Mouse (Mus musculus): ENCODE measurements around the gene Itgb5. TPM values are rescaled to one million over a fixed set of nuclear protein-coding genes. Genes with fewer than 3 reads are reported as not detected.
A peak's percentile ranks its signal among the peaks of the same experiment; 100 is the strongest.

Gene Itgb5
- polyA plus RNA-seq, 1 experiment from 2014 or later = 121 TPM

DNA sequence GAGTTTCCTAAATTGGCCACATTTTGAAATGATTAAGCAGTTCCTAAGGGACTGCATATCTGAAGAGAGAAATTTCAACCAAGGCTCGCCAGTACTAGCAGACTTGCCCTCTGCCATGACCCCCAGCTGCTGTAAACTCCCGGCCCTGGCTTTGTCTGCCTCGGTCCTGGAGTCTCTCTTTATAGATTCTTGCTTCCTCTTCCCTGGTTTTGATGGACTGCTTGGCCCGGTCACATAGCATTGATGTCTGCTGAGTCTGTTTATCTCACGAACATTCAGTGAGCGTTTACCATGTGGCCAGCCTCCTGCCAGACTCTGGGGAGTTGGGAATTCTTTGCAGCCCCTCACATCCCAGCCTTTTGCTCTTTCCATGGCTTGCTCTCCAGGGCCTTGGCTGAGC, 115.3 kb downstream of the Itgb5 start:
- no peak overlapping the region for H3K27ac ChIP-seq (replicated peaks; ENCODE audit: low read depth, low read length)
- H3K4me2 ChIP-seq (ENCODE audit: low read depth, low read length) = no peak overlapping the region
- WGBS = 38% methylated on average over 6 of the region's 6 CpGs
- peaks cover 27% of the 10 kb centered on the region for H3K36me3 ChIP-seq (ENCODE audit: control insufficient read depth, insufficient read depth, low read length)
- H3K27me3 ChIP-seq (replicated peaks; ENCODE audit: control insufficient read depth, insufficient read depth, low read length) = no peaks in the 10 kb centered on the region
- ATAC-seq (ENCODE audit: low read depth) (no peak), DNase-seq (ENCODE audit: low spot score) (no peak)
- H3K9ac ChIP-seq (ENCODE audit: low read depth, low read length) = no peak overlapping the region
- no peak overlapping the region for H3K4me3 ChIP-seq (ENCODE audit: low read depth, low read length)
- no peaks in the 10 kb centered on the region for H3K9me3 ChIP-seq (ENCODE audit: control insufficient read depth, low read length)
- peaks cover 32% of the 10 kb centered on the region for H3K4me1 ChIP-seq (ENCODE audit: control insufficient read depth, insufficient read depth, low read length)

DNA sequence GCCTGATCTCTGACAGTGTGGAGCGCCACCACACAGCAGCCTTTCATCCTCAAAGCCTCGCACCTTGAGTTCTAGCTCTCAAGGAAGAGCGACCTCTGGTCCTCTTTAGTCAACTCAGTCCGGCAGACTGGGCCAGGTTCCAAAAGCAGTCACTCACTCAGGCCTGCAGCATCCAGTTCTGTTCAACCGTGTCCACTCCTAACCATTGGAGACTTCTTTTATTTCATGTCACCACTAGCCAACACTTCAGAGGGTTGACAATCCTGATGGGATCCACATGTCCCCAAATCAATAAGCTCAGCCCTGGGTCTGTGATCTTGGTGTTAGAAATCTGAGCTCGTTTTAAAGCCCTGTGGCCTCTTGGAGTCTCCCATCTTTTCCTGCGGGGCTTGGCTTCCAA, 116.6 kb downstream of the Itgb5 start:
- Histone ChIP-seq H3K27ac (replicated peaks; ENCODE audit: low read depth, low read length) (no peak overlapping the region), H3K36me3 (ENCODE audit: control insufficient read depth, insufficient read depth, low read length) (peaks cover 29% of the 10 kb centered on the region), H3K27me3 (replicated peaks; ENCODE audit: control insufficient read depth, insufficient read depth, low read length) (no peaks in the 10 kb centered on the region), H3K4me1 (ENCODE audit: control insufficient read depth, insufficient read depth, low read length) (peaks cover 28% of the 10 kb centered on the region), H3K4me3 (ENCODE audit: low read depth, low read length) (no peak overlapping the region), H3K9me3 (ENCODE audit: control insufficient read depth, low read length) (no peaks in the 10 kb centered on the region), H3K9ac (ENCODE audit: low read depth, low read length) (no peak overlapping the region), H3K4me2 (ENCODE audit: low read depth, low read length) (no peak overlapping the region)
- no peak for ATAC-seq (ENCODE audit: low read depth)
- WGBS = 57% methylated on average over 7 of the region's 7 CpGs
- DNase-seq (ENCODE audit: low spot score) = no peak

DNA sequence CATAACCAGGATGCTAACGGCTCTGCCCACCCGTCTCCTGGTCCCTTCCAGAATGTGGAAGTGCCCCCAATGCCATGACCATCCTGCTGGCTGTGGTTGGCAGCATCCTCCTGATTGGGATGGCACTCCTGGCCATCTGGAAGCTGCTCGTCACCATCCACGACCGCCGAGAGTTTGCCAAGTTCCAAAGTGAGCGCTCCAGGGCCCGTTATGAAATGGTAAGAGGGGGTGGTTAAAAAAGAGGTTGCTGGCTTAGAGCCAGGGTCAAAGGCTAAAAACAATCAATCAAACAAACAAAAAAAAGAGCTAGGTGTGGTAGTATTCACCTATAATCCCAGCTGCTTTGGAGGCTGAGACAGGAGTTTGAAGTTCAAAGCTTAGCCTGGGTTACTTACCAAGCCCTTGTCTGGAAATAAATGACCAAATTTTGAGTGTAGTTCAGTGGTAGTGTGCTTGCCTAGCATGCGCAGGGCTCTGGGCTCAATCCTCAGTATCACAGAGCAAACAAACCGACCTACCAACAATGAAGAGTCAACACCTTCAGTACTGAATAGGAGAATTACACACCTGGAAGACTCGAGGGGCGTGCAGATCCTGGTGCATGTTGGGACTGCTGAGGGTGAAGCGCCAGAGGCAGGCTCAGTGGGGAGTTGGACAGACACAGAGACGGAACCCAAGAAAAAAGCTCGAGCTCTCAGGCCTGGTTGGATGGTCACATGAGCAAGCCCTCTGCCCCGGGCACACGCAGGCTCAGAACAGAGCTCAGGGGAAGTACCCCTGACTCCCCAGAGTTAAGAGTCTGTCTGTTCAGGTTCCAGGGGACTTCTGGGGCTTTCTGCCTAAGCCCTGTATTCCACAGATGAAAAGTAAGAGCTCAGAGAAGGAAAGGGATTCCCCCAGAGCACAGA, 118.5 kb downstream of the Itgb5 start:
- H3K4me2 ChIP-seq (ENCODE audit: low read depth, low read length) = no peak overlapping the region
- WGBS = 79% methylated on average over 17 of the region's 17 CpGs
- ATAC-seq (ENCODE audit: low read depth) (no peak), DNase-seq (ENCODE audit: low spot score) (no peak)
- peaks cover 10% of the 10 kb centered on the region for H3K4me1 ChIP-seq (ENCODE audit: control insufficient read depth, insufficient read depth, low read length)
- H3K27ac ChIP-seq (replicated peaks; ENCODE audit: low read depth, low read length) = peak overlapping the region; percentile 58
- no peak overlapping the region for H3K4me3 ChIP-seq (ENCODE audit: low read depth, low read length)
- H3K9me3 ChIP-seq (ENCODE audit: control insufficient read depth, low read length) = no peaks in the 10 kb centered on the region
- no peak overlapping the region for H3K9ac ChIP-seq (ENCODE audit: low read depth, low read length)
- no peaks in the 10 kb centered on the region for H3K27me3 ChIP-seq (replicated peaks; ENCODE audit: control insufficient read depth, insufficient read depth, low read length)
- peaks cover 30% of the 10 kb centered on the region for H3K36me3 ChIP-seq (ENCODE audit: control insufficient read depth, insufficient read depth, low read length)

DNA sequence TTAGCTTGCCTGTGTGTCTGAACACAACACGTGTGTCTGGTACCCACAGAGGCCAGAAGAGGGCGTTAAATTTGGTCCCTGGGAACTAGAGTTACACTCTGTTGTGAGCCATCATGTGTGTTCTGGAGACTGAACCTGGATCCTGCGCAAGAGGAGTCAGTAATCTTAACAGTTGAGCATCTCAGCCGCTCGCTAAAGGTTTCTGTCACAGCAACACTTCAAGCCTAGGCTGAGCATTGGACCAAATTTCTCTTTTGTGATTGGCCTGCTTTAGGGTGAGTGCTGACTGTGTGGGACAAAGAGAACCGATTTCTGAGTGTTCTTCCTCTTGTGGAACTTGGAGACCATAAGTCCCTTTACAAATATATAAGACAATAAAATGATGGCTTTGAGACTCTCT, 120.9 kb downstream of the Itgb5 start:
- Histone ChIP-seq H3K4me3 (ENCODE audit: low read depth, low read length) (no peak overlapping the region), H3K4me2 (ENCODE audit: low read depth, low read length) (no peak overlapping the region), H3K27ac (replicated peaks; ENCODE audit: low read depth, low read length) (no peak overlapping the region), H3K4me1 (ENCODE audit: control insufficient read depth, insufficient read depth, low read length) (peaks cover under 1% of the 10 kb centered on the region; the same call in 1 of the 2 replicates), H3K9me3 (ENCODE audit: control insufficient read depth, low read length) (no peaks in the 10 kb centered on the region), H3K27me3 (replicated peaks; ENCODE audit: control insufficient read depth, insufficient read depth, low read length) (no peaks in the 10 kb centered on the region), H3K9ac (ENCODE audit: low read depth, low read length) (no peak overlapping the region), H3K36me3 (ENCODE audit: control insufficient read depth, insufficient read depth, low read length) (peaks cover 51% of the 10 kb centered on the region)
- WGBS = 83% methylated on average over 6 of the region's 6 CpGs
- DNase-seq (ENCODE audit: low spot score) (no peak), ATAC-seq (ENCODE audit: low read depth) (no peak)

DNA sequence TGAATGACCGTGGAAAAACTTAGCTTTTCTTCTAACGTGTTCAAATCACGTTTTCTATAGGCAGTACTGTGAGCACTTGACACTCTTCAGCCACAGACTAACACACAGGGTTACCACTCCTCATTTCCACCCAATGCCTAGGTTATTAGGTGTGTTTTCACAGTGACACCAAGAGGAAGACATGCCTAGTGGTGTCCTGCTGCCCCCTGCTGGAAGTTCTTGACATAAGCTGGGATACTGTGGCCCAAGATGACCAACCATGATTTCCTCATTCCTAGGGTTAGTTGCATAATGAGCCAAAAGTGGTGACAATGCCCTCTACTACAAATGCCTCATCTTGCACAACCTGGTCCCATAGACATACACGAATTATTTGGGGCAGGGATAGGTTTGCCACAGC, 121.4 kb downstream of the Itgb5 start:
- H3K4me1 ChIP-seq (ENCODE audit: control insufficient read depth, insufficient read depth, low read length) = no peaks in the 10 kb centered on the region
- DNase-seq (ENCODE audit: low spot score) = peak; percentile 84
- H3K36me3 ChIP-seq (ENCODE audit: control insufficient read depth, insufficient read depth, low read length) = peaks cover 56% of the 10 kb centered on the region
- WGBS = 28% methylated on average over 4 of the region's 4 CpGs
- no peak overlapping the region for H3K4me2 ChIP-seq (ENCODE audit: low read depth, low read length)
- H3K27ac ChIP-seq (replicated peaks; ENCODE audit: low read depth, low read length) = no peak overlapping the region
- no peak overlapping the region for H3K4me3 ChIP-seq (ENCODE audit: low read depth, low read length)
- ATAC-seq (ENCODE audit: low read depth) = peak; percentile 45; the same call in 1 of the 2 replicates
- H3K27me3 ChIP-seq (replicated peaks; ENCODE audit: control insufficient read depth, insufficient read depth, low read length) = no peaks in the 10 kb centered on the region
- no peaks in the 10 kb centered on the region for H3K9me3 ChIP-seq (ENCODE audit: control insufficient read depth, low read length)
- no peak overlapping the region for H3K9ac ChIP-seq (ENCODE audit: low read depth, low read length)

DNA sequence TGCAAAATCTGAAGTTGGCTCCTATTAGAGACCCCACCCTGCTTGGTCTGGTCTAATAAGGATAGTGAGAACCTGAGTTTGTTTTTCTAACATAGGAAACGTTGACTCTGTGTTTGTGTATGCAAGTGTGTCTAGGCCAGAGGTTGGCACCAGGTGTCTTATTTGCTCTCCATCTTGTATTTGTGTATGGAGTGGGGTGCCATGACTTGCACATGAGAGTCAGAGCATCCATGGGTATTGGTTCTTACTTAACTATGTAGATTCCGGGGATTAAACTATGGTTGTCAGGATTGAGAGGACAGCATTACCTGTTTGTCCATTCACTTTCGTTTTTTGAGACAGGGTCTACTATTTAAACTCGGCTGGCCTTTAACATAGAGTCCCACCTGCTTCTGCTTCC, 123.5 kb downstream of the Itgb5 start:
- Histone ChIP-seq H3K4me2 (ENCODE audit: low read depth, low read length) (no peak overlapping the region), H3K36me3 (ENCODE audit: control insufficient read depth, insufficient read depth, low read length) (peaks cover 69% of the 10 kb centered on the region), H3K4me3 (ENCODE audit: low read depth, low read length) (no peak overlapping the region), H3K27me3 (replicated peaks; ENCODE audit: control insufficient read depth, insufficient read depth, low read length) (no peaks in the 10 kb centered on the region), H3K4me1 (ENCODE audit: control insufficient read depth, insufficient read depth, low read length) (no peaks in the 10 kb centered on the region), H3K27ac (replicated peaks; ENCODE audit: low read depth, low read length) (no peak overlapping the region), H3K9me3 (ENCODE audit: control insufficient read depth, low read length) (no peaks in the 10 kb centered on the region), H3K9ac (ENCODE audit: low read depth, low read length) (no peak overlapping the region)
- ATAC-seq (ENCODE audit: low read depth) (no peak), DNase-seq (ENCODE audit: low spot score) (no peak)
- 81% methylated on average over 4 of the region's 4 CpGs for WGBS

DNA sequence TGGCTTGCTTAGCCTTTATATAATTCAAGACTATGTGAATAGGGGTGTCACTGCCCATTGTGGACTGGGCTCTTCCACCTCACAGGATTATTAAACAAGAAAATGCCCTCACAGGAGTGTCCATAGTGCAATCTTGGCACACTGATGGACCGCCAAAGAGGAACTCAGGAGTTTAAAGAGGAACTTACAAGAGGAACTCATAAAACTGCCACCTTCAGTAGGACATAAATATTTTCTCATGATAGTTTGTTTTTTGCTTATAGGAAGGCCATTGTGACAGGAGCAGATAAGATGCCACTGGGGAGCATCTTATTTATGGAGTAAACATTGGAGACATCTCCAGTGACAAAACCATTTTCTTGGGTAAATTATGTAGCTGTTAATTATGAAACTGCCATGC, 125.3 kb downstream of the Itgb5 start:
- H3K9ac ChIP-seq (ENCODE audit: low read depth, low read length) = no peak overlapping the region
- H3K9me3 ChIP-seq (ENCODE audit: control insufficient read depth, low read length) = no peaks in the 10 kb centered on the region
- no peak overlapping the region for H3K27ac ChIP-seq (replicated peaks; ENCODE audit: low read depth, low read length)
- WGBS = 91% methylated on average over 1 of the region's 1 CpGs
- peaks cover 71% of the 10 kb centered on the region for H3K36me3 ChIP-seq (ENCODE audit: control insufficient read depth, insufficient read depth, low read length)
- no peaks in the 10 kb centered on the region for H3K27me3 ChIP-seq (replicated peaks; ENCODE audit: control insufficient read depth, insufficient read depth, low read length)
- DNase-seq (ENCODE audit: low spot score) (no peak), ATAC-seq (ENCODE audit: low read depth) (no peak)
- no peak overlapping the region for H3K4me3 ChIP-seq (ENCODE audit: low read depth, low read length)
- no peak overlapping the region for H3K4me2 ChIP-seq (ENCODE audit: low read depth, low read length)
- no peaks in the 10 kb centered on the region for H3K4me1 ChIP-seq (ENCODE audit: control insufficient read depth, insufficient read depth, low read length)

DNA sequence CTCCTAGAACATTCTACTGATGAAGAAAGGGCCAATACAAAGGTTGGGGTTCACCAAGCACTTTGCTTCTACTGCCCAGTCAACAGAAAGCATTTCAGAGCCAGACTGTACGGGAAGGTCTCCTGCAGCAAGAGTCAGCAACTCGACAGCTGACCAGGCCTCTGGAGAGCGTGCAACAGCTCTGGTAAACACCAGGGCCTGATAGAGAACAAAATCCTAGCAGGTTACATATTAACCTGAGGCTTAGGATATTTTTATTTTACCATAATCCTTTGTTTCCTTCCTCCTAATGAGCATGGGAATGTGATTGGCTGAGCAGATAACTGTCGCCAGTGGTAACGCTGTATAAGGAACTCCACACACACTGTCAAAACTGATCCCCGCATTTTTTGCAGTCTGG, 134.0 kb downstream of the Itgb5 start:
- peaks cover 54% of the 10 kb centered on the region for H3K36me3 ChIP-seq (ENCODE audit: control insufficient read depth, insufficient read depth, low read length)

More for the DNA sequence above, 134.0 kb downstream of the Itgb5 start:
- H3K4me3 ChIP-seq (ENCODE audit: low read depth, low read length) = no peak overlapping the region
- H3K4me1 ChIP-seq (ENCODE audit: control insufficient read depth, insufficient read depth, low read length) = peaks cover 6% of the 10 kb centered on the region; the same call in 1 of the 2 replicates
- no peak overlapping the region for H3K4me2 ChIP-seq (ENCODE audit: low read depth, low read length)
- H3K27ac ChIP-seq (replicated peaks; ENCODE audit: low read depth, low read length) = no peak overlapping the region
- H3K9ac ChIP-seq (ENCODE audit: low read depth, low read length) = no peak overlapping the region
- DNase-seq (ENCODE audit: low spot score) = no peak
- WGBS = 86% methylated on average over 6 of the region's 6 CpGs
- ATAC-seq (ENCODE audit: low read depth) = no peak
- no peaks in the 10 kb centered on the region for H3K27me3 ChIP-seq (replicated peaks; ENCODE audit: control insufficient read depth, insufficient read depth, low read length)
- no peaks in the 10 kb centered on the region for H3K9me3 ChIP-seq (ENCODE audit: control insufficient read depth, low read length)

All from embryonic facial prominence, embryonic 14.5 days (tissue).